Mouse (Mus musculus) hindbrain, postnatal 0 days (tissue): ENCODE data around the gene Nupl1. TPM values are rescaled to one million over a fixed set of nuclear protein-coding genes. Genes with fewer than 3 reads are reported as not detected.

ENCODE experiments used
- ATAC-seq: fragments of 200-750 bp; cut with Nextera tagmentation; 2 replicates; pipeline ENCODE4 v1.8.0; 2017; ENCODE audit warnings: mild to moderate bottlenecking, moderate TSS enrichment, moderate library complexity
- DNase-seq: peaks from one replicate; pipeline ENCODE4 v3.0.0-alpha.2; 2015; ENCODE audit warnings: low spot score
- H3K27ac ChIP-seq: fragments of 300-500 bp; sonication (generic); 2 replicates; pipeline ENCODE4 v1.5.1; 2014; ENCODE audit warnings: mild to moderate bottlenecking
- H3K27me3 ChIP-seq: fragments of 300-500 bp; sonication (generic); 2 replicates; pipeline ENCODE4 v1.6.1; 2014; ENCODE audit warnings: low read length, mixed read lengths; ENCODE audit not compliant: insufficient read depth
- H3K36me3 ChIP-seq: fragments of 300-500 bp; sonication (generic); 2 replicates; pipeline ENCODE4 v1.6.1; 2014; ENCODE audit warnings: low read length, mixed read lengths; ENCODE audit not compliant: insufficient read depth
- H3K4me1 ChIP-seq: fragments of 300-500 bp; sonication (generic); 2 replicates; pipeline ENCODE4 v1.6.1; 2014; ENCODE audit warnings: antibody characterized with exemption, low read length, mixed read lengths; ENCODE audit not compliant: insufficient read depth
- H3K4me2 ChIP-seq: fragments of 300-500 bp; sonication (generic); 2 replicates; pipeline ENCODE4 v1.6.1; 2014; ENCODE audit warnings: low read depth, mild to moderate bottlenecking, low read length, moderate library complexity, mixed read lengths
- H3K4me3 ChIP-seq: fragments of 300-500 bp; sonication (generic); 2 replicates; pipeline ENCODE4 v1.5.1; 2014; ENCODE audit warnings: low read length
- H3K9ac ChIP-seq: fragments of 300-500 bp; sonication (generic); replicated peaks from 2 replicates; pipeline ENCODE4 v1.6.1; 2014; ENCODE audit warnings: mild to moderate bottlenecking, low read length, moderate library complexity, mixed read lengths
- H3K9me3 ChIP-seq: fragments of 300-500 bp; sonication (generic); 2 replicates; pipeline ENCODE4 v1.6.1; 2016; ENCODE audit warnings: low read length, mixed read lengths
- CTCF ChIP-seq: IDR thresholded peaks from 2 replicates; pipeline ENCODE4 v1.5.1; 2016; ENCODE audit warnings: antibody characterized with exemption, control low read depth, low read depth
- WGBS: fragments of 180-500 bp; shearing (Covaris S2); extraction: QIAGEN DNeasy Blood & Tissue Kit; methylation state at CpG from one replicate; pipeline ENCODE4 v1.1.7; 2014; 5-methylcytosine and 5-hydroxymethylcytosine counted together
- microRNA counts: library from miRNA; unstranded; fragments of <30 nt; microRNA quantifications from one replicate; lab custom pipeline; 2015
- microRNA-seq, 2 experiments: library from miRNA; unstranded; fragments of <30 nt; microRNA quantifications; one replicate each; pipeline ENCODE4; 2016
- polyA plus RNA-seq: library from polyadenylated mRNA; unstranded; fragments of >200 nt; fragmentation: Nextera tagmentation; extraction: Ambion mirVana; gene quantifications from 2 replicates; pipeline ENCODE4 v1.2.1, GENCODE M21; 2015
- total RNA-seq: library from RNA; depleted of rRNA; stranded (reverse); fragments of >200 nt; gene quantifications from 2 replicates; pipeline ENCODE4 v1.2.3, GENCODE M21; 2014; rRNA removed

Gene Nupl1
- total and polyA plus RNA-seq, 2 experiments from 2014 or later: 0.16 to 0.99 TPM

GRCm38 (mm10) chr14:60135801-60136200, 115.4 kb downstream of the Nupl1 start:
- Histone ChIP-seq H3K4me2 (no peak overlapping the region), H3K4me3 (no peak overlapping the region), H3K9ac (no peak overlapping the region), H3K27me3 (no peaks in the 10 kb centered on the region), H3K9me3 (no peaks in the 10 kb centered on the region), H3K27ac (no peak overlapping the region), H3K36me3 (no peaks in the 10 kb centered on the region), H3K4me1 (no peaks in the 10 kb centered on the region)
- TF ChIP-seq CTCF: no peak
- ATAC-seq (no peak), DNase-seq (no peak)
- 87% methylated on average over 4 of the region's 4 CpGs for WGBS

- Histone ChIP-seq H3K36me3 (no peaks in the 10 kb centered on the region), H3K9me3 (no peaks in the 10 kb centered on the region), H3K4me2 (no peak overlapping the region), H3K27ac (no peak overlapping the region), H3K4me1 (no peaks in the 10 kb centered on the region), H3K9ac (no peak overlapping the region), H3K4me3 (no peak overlapping the region), H3K27me3 (no peaks in the 10 kb centered on the region)
- DNase-seq (no peak), ATAC-seq (no peak)
- 80% methylated on average over 9 of the region's 9 CpGs for WGBS
- no peak for TF ChIP-seq CTCF
These were observed 116.5 kb downstream of the Nupl1 start for GRCm38 (mm10) chr14:60134720-60135119.

MicroRNAs encoded within 50 kb of the gene (microRNA counts, 519-probe panel; counts per million panel counts)
- microRNA mmu-miR-719 (lab: Ali Mortazavi, UCI): not detected

Small RNA genes within 50 kb of the gene (microRNA-seq; reads per million reads assigned to microRNA genes)
- gene Mir719: 0 reads per million in 2 experiments

Other genes starting within 250 kb of the Nupl1 start
- gene Atp8a2, start 54.3 kb downstream of the Nupl1 start, total RNA-seq: 29.1 and 95.3 TPM in 2 replicates
- gene Atp8a2, start 54.3 kb downstream of the Nupl1 start, polyA plus RNA-seq: 37.4 and 41.7 TPM in 2 replicates
- 78.3 and 85.9 TPM in 2 replicates for gene Gm49336, start 76 bp upstream of the Nupl1 start, total RNA-seq
- gene Gm49336, start 76 bp upstream of the Nupl1 start, polyA plus RNA-seq: 32.0 and 33.1 TPM in 2 replicates
- gene Mtmr6, start 13.8 kb upstream of the Nupl1 start, total RNA-seq: 28.5 and 36.7 TPM in 2 replicates
- 51.6 and 55.5 TPM in 2 replicates for gene Mtmr6, start 13.8 kb upstream of the Nupl1 start, polyA plus RNA-seq
- gene Amer2, start 121.8 kb upstream of the Nupl1 start, total RNA-seq: 27.4 and 27.6 TPM in 2 replicates
- gene Amer2, start 121.8 kb upstream of the Nupl1 start, polyA plus RNA-seq: 20.5 and 21.6 TPM in 2 replicates